Mouse (Mus musculus): ENCODE results near the gene Tssk4.
A peak's percentile ranks its signal among the peaks of the same experiment; 100 is the strongest.

The Tssk4 gene

GRCm38 (mm10) chr14:55649884-55650283, at the start of gene Tssk4:
Gene Tssk4 (plus strand): TSS chr14:55650184.
- no peak for DNase-seq (ENCODE audit: low spot score in 2 of 2)

- no peak for DNase-seq (ENCODE audit: low spot score in 2 of 2)
These were observed 46.7 kb upstream of the Tssk4 start, which contains the start of gene Irf9 for GRCm38 (mm10) chr14:55603271-55603632. Gene Irf9 (plus strand): TSS chr14:55603571.

- DNase-seq (ENCODE audit: low spot score in 2 of 2) = peak; percentile 81 to 86
These were observed 46.1 kb upstream of the Tssk4 start for GRCm38 (mm10) chr14:55603633-55604576.

GRCm38 (mm10) chr14:55604823-55605222, 45.2 kb upstream of the Tssk4 start:
- no peak for DNase-seq (ENCODE audit: low spot score in 2 of 2)

- no peak for DNase-seq (ENCODE audit: low spot score in 2 of 2)
These were observed 44.1 kb upstream of the Tssk4 start for GRCm38 (mm10) chr14:55605743-55606459.

- DNase-seq (ENCODE audit: low spot score in 2 of 2) = no peak
These were observed 41.6 kb upstream of the Tssk4 start for GRCm38 (mm10) chr14:55608339-55608738.

- DNase-seq (ENCODE audit: low spot score in 2 of 2) = no peak
These were observed 36.6 kb upstream of the Tssk4 start for GRCm38 (mm10) chr14:55613346-55613745.

GRCm38 (mm10) chr14:55614565-55615178, 35.3 kb upstream of the Tssk4 start:
- DNase-seq (ENCODE audit: low spot score in 2 of 2) = no peak

- DNase-seq (ENCODE audit: low spot score in 2 of 2) = no peak
These were observed 34.1 kb upstream of the Tssk4 start for GRCm38 (mm10) chr14:55615876-55616275.

GRCm38 (mm10) chr14:55616844-55617243, 33.1 kb upstream of the Tssk4 start:
- DNase-seq (ENCODE audit: low spot score in 2 of 2) = no peak

GRCm38 (mm10) chr14:55617822-55618221, 32.2 kb upstream of the Tssk4 start, which contains the start of gene Rec8:
Gene Rec8 (plus strand): TSS chr14:55618037.
- no peak for DNase-seq (ENCODE audit: low spot score in 2 of 2)

- no peak for DNase-seq (ENCODE audit: low spot score in 2 of 2)
These were observed 31.3 kb upstream of the Tssk4 start for GRCm38 (mm10) chr14:55618486-55619195.

GRCm38 (mm10) chr14:55628077-55628827, 21.7 kb upstream of the Tssk4 start:
- no peak for DNase-seq (ENCODE audit: low spot score in 2 of 2)

- DNase-seq (ENCODE audit: low spot score in 2 of 2) = no peak
These were observed 20.7 kb upstream of the Tssk4 start for GRCm38 (mm10) chr14:55629312-55629711.

- peak; percentile 15 to 17 for DNase-seq (ENCODE audit: low spot score in 2 of 2)
These were observed 15.0 kb upstream of the Tssk4 start for GRCm38 (mm10) chr14:55634874-55635522.

GRCm38 (mm10) chr14:55635523-55636007, 14.4 kb upstream of the Tssk4 start, which contains the start of gene Ipo4:
Gene Ipo4 (minus strand): TSS chr14:55635957.
- DNase-seq (ENCODE audit: low spot score in 2 of 2) = peak; percentile 84 to 90

- no peak for DNase-seq (ENCODE audit: low spot score in 2 of 2)
These were observed 12.2 kb upstream of the Tssk4 start, which contains the start of gene Gm49378 for GRCm38 (mm10) chr14:55637795-55638194. Gene Gm49378 (minus strand): TSS chr14:55637895.

- DNase-seq (ENCODE audit: low spot score in 2 of 2) = no peak
These were observed 9.2 kb upstream of the Tssk4 start for GRCm38 (mm10) chr14:55640816-55641215.

GRCm38 (mm10) chr14:55641291-55641690, 8.7 kb upstream of the Tssk4 start:
- DNase-seq (ENCODE audit: low spot score in 2 of 2) = no peak

- DNase-seq (ENCODE audit: low spot score in 2 of 2) = no peak
These were observed 7.3 kb upstream of the Tssk4 start for GRCm38 (mm10) chr14:55642679-55643059.

Data from right cerebral cortex, postnatal 36 days (tissue).